Mouse (Mus musculus) thymus, postnatal 25 days (tissue): ENCODE measurements around the gene Shroom4.

Experiments used
- DNase-seq: peaks from one replicate; pipeline ENCODE4 v3.0.0; 2022

The Shroom4 gene

DNA sequence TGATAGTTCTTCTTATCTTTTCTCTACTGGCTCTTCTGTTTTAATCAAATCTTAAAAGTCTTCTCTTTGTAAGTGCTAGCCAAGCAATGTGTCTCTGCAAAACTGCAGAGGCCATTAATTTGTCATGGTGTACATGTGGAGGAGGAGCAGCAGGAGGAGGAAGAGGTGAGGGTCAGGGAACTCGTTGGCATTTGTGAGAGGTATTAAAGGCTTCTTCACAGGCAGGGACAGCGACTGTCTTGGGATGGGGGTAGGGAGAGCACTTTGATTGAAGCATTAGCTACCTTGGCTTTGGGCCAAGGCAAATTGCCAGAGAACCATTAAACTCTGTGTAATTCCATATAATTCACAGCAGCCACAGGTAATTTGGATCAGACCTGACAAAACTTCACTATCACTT, 96.7 kb downstream of the Shroom4 start:
- DNase-seq, result no peak

- DNase-seq, result no peak
Measured at GRCm38 (mm10) chrX:6501850-6502249, 102.2 kb downstream of the Shroom4 start.

DNA sequence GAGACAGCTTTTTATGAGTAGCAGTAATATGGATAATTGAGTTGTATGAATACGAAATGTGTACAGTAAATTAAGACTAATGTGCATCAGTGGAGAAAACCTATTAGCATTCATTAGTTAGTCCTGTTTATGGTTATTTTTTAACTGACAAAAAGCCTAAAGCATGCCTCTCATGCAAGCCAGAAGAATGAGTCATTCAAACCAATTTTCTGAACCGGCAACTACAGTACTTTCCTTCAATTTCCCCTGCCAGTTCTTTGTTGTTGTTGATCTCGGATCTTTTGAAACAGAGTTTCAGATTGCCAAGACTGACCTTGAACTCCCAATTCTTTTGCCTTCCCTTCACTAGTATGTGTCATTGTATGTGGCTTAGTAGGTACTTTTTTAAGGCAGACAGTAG, 117.6 kb downstream of the Shroom4 start:
- DNase-seq, result no peak

GRCm38 (mm10) chrX:6518421-6518820, 118.8 kb downstream of the Shroom4 start:
- DNase-seq, result no peak

DNA sequence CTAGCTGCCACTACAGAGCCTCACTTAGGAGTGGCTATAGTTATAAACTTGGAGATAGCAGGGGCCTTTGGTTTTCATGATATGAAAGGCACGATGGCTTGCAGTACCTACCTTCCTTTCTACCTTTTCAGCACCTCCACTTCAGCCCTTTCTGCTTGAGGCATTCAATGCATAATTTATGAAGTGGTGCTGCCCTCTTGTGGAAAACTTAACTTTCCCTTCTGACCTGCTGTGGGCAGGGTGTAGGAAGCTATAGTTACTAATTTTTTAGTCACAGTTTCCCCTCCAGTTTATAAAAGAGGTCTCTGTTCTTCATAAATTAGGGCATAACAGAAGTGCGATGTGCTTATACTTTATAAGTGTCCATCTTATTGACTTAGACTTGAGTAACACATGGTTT, 123.3 kb downstream of the Shroom4 start:
- no peak for DNase-seq

DNA sequence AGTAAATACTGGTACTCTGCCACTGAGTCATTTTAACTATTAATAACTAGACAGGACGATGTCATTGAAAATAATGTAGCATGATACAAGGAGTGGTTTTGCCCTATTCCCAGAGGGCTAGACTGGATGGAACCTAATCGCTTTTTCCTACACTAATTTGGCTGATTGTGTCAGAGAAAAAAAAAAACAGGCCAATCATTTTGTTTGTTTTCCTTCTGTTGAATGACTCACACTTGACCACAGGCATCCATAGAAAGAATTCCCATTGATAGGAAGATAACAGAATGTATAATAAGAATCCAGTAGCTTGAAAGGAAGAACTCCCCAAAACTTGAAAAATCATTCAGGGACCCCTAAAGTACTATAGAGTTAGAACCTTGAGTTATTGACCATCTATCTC, 137.0 kb downstream of the Shroom4 start:
- DNase-seq, result no peak

- no peak for DNase-seq
Measured at GRCm38 (mm10) chrX:6537689-6538088, 138.0 kb downstream of the Shroom4 start.

GRCm38 (mm10) chrX:6565066-6565465, 165.4 kb downstream of the Shroom4 start:
- no peak for DNase-seq

- no peak for DNase-seq
Measured at GRCm38 (mm10) chrX:6574511-6574910, 174.9 kb downstream of the Shroom4 start.

GRCm38 (mm10) chrX:6577001-6577400, 177.3 kb downstream of the Shroom4 start:
- DNase-seq, result no peak

GRCm38 (mm10) chrX:6580671-6581070, 181.0 kb downstream of the Shroom4 start:
- DNase-seq, result no peak

- no peak for DNase-seq
Measured at GRCm38 (mm10) chrX:6581181-6581580, 181.5 kb downstream of the Shroom4 start.

- DNase-seq, result no peak
Measured at GRCm38 (mm10) chrX:6582646-6583045, 183.0 kb downstream of the Shroom4 start.

DNA sequence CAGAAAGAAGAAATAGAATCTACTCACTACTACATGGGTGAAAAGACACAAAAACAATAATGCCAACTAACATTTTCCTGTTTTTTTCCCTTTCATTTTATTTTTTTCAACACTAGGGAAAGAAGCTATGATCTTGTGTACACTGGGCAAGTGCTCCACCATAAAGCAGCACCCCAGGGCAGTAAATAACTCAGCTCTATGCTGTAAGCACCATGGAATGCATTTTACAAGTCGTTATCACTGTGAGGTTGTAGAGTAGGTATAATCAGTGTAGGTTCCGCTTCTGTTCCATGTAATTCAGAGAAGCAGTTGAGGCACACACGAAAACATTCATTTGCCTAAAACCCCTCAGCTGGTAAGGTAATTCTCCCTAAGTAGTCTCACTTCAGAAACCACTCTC, 194.5 kb downstream of the Shroom4 start:
- DNase-seq, result no peak

DNA sequence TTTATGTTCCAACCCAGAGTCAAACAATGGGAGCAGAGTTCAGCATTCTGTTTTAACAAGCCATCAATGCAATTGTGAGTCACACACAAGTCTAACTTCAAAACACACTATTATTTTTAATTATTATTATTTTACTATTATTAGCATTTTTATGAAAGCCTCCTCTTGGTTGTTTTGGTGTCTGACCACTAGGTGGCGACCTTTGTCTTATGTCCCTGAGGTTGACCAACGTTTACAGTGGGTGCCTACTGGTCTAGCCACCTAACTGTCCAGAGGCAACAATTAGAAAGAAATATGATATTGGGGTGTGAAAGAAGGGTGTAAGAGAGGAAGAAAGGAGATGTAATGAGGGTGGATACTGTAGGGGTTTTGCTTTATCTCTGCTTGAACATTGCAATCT, 254.4 kb downstream of the Shroom4 start:
- DNase-seq, result peak; percentile 1

- DNase-seq, result no peak
Measured at GRCm38 (mm10) chrX:6658820-6659324, 259.2 kb downstream of the Shroom4 start.
